Mouse (Mus musculus): ENCODE measurements around the gene Chrm1. TPM values are rescaled to one million over a fixed set of nuclear protein-coding genes. Genes with fewer than 3 reads are reported as not detected.

The Chrm1 gene
- total RNA-seq, 2 experiments from 2014 or later, result not detected

- no peak for ATAC-seq (replicated peaks; ENCODE audit: low FRiP score, low TSS enrichment, poor library complexity, severe bottlenecking)
Observed at GRCm38 (mm10) chr19:8681633-8682362, 18.2 kb downstream of the Chrm1 start.

- ATAC-seq (replicated peaks; ENCODE audit: low FRiP score, low TSS enrichment, poor library complexity, severe bottlenecking), result peak; percentile 69
Observed at GRCm38 (mm10) chr19:8682996-8683395, 19.4 kb downstream of the Chrm1 start.

- ATAC-seq (replicated peaks; ENCODE audit: low FRiP score, low TSS enrichment, poor library complexity, severe bottlenecking), result no peak
Observed at GRCm38 (mm10) chr19:8683627-8684026, 20.0 kb downstream of the Chrm1 start.

DNA sequence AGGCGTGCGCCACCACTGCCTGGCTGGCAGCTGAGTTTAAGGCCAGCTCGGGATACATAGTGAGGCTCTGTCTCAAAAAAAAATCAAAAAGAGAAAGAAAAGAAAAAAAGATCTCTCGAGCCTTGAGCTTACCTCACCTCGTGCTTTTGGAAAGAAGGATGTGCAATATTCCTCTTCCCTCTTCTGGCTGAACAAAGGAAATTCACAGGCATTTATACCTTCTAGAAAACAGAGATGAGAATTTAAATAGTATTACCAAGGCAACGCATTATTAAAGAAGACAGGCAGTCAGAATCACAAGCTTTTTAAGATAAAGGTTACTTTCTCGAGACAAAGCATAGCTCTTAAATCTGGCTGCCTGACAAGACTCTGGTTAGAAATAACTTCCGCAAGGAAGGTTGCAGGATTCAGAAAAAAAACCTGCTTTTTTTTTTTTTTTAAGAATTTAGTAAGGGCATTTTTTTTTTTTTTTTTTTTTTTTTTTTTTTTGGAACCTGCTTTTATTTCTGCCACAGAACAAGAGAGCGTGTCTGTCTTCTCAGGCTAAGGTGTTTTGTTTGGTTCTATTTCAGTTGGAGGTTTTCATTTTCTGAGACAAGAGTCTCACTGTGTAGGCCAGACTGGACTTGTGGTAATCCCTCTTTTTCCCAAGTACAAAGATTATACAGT lies 28.4 kb downstream of the Chrm1 start:
- ATAC-seq (replicated peaks; ENCODE audit: low FRiP score, low TSS enrichment, poor library complexity, severe bottlenecking), result no peak

DNA sequence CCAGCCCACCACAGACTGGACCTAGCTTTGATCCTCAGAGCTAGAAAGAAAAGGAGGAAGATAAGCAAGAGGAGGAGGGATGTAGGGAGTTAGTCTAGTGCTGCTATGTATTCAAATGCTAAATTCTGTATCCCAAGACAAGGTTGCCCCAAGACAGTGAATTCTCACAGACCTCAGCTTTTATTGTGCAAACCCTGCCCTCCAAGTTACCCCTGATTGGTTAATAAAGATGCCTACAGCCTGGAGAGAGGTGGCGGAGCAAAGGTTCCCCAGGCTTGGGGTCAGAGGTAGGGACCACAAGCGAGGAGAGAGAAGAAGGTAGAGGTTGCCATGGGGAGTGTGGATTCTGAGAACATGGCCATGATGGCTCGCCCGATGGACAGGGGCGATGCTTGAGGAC lies 29.2 kb downstream of the Chrm1 start:
- ATAC-seq (replicated peaks; ENCODE audit: low FRiP score, low TSS enrichment, poor library complexity, severe bottlenecking), result no peak

DNA sequence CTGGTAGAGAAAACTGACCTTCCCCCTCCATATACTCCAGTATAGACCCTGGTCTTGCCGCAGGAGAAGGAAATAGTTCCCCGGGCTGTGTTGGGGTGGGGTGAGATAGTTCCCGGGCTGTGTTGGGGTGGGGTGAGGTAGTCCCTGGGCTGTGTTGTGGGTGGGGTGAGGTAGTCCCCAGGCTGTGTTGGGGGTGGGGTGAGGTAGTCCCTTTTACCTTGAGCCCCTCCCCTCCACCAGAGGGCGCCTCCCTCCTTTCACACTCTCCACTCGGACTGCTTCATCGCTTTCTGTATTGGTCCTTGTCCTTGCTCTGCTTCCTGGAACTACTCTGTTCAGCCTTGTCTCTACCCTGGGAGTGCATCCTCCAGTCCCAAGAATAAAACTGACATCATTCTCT lies 31.7 kb downstream of the Chrm1 start:
- ATAC-seq (replicated peaks; ENCODE audit: low FRiP score, low TSS enrichment, poor library complexity, severe bottlenecking), result peak; percentile 82

DNA sequence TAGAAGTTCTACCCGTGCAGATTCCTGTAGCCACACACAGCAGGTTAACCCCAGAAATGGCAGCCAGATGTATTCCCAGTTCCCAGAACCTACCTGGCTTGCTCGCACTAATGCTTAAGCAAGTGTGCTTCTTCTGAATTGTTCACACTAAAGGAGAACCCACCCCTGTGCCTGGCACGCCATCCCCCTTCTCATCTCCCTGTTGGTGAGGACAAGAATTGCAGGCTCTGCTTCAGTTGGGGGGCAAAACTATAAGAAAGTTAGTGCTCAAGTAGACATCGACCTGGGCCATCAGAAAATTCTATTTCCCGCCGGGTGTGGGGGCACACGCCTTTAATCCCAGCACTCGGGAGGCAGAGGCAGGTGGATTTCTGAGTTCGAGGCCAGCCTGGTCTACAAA lies 36.1 kb downstream of the Chrm1 start:
- no peak for ATAC-seq (replicated peaks; ENCODE audit: low FRiP score, low TSS enrichment, poor library complexity, severe bottlenecking)

DNA sequence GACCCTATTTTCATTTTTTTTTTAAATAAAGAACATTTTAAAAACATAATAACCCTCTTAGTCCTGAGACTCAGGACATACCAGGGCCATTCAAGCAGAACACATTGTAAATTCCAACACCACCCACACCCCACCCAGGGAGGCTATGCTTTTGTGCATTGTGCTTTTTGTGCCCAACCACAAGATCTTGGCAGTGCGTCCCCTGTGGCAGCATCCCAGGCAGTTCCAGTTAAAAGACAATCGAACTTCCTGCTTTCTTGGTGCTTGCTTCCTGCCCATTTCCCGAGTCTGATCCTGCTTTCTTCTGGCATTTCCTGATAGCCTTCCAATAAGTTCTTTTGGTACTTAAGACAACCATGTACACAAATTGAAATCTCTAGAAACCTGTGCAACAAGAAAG lies 38.9 kb downstream of the Chrm1 start:
- no peak for ATAC-seq (replicated peaks; ENCODE audit: low FRiP score, low TSS enrichment, poor library complexity, severe bottlenecking)

GRCm38 (mm10) chr19:8703571-8703970 lies 40.0 kb downstream of the Chrm1 start:
- no peak for ATAC-seq (replicated peaks; ENCODE audit: low FRiP score, low TSS enrichment, poor library complexity, severe bottlenecking)

DNA sequence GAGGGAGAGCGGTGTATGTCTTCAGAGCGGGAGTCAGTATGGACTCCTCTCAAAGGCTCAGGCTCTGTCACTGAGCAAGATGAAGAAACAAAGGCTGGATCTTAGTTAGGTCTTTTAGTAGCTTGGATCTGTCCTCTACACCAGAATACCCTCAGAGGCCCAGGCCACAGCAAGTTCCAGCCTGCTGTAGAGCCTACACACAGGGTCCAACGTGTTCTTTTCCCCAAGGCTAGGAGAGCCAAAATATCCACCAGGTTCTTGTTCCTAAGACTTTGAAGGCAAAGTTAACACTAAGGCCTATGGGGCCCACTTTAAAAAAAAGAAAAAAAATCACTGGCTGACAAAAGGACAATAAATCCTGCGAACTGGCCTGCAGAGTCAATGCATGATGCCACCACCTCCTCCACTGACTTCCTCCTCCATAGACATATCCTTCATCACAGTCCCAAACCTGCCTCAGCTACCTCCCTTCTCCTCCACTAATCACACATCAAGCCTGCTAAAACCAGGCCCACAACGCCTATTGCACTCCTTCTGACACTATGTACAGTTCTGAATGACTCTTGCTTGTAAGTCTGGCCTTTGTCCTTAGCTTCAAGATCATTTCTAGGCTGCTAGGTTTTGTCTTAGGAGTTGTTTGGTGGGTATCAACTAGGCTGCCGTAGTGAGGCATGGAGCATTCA lies 41.6 kb downstream of the Chrm1 start:
- ATAC-seq (replicated peaks; ENCODE audit: low FRiP score, low TSS enrichment, poor library complexity, severe bottlenecking), result no peak

- ATAC-seq (replicated peaks; ENCODE audit: low FRiP score, low TSS enrichment, poor library complexity, severe bottlenecking), result no peak
Observed at GRCm38 (mm10) chr19:8706132-8706667, 42.6 kb downstream of the Chrm1 start.

DNA sequence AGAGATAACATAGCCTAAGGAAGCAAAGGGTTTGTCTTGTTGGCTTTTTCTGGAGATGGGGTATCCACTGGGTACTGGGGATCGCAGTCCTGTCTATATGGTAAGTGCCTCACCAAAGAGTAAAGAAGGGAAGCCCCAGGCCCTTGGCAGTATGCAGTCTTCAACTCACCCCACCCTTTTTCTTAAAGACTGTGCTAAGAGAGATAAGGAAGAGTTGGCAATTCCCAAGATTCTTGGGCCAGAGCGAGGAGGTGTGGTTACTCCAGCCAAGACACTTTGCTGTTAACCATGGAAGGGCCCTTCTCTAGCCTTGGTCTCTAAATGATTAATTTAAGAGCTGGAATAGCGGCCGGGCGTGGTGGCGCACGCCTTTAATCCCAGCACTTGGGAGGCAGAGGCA lies 43.3 kb downstream of the Chrm1 start:
- no peak for ATAC-seq (replicated peaks; ENCODE audit: low FRiP score, low TSS enrichment, poor library complexity, severe bottlenecking)

GRCm38 (mm10) chr19:8708954-8709353 lies 45.4 kb downstream of the Chrm1 start:
- ATAC-seq (replicated peaks; ENCODE audit: low FRiP score, low TSS enrichment, poor library complexity, severe bottlenecking), result no peak

GRCm38 (mm10) chr19:8710057-8710456 lies 46.5 kb downstream of the Chrm1 start:
- ATAC-seq (replicated peaks; ENCODE audit: low FRiP score, low TSS enrichment, poor library complexity, severe bottlenecking), result no peak

GRCm38 (mm10) chr19:8711506-8711905 lies 47.9 kb downstream of the Chrm1 start:
- ATAC-seq (replicated peaks; ENCODE audit: low FRiP score, low TSS enrichment, poor library complexity, severe bottlenecking), result no peak

DNA sequence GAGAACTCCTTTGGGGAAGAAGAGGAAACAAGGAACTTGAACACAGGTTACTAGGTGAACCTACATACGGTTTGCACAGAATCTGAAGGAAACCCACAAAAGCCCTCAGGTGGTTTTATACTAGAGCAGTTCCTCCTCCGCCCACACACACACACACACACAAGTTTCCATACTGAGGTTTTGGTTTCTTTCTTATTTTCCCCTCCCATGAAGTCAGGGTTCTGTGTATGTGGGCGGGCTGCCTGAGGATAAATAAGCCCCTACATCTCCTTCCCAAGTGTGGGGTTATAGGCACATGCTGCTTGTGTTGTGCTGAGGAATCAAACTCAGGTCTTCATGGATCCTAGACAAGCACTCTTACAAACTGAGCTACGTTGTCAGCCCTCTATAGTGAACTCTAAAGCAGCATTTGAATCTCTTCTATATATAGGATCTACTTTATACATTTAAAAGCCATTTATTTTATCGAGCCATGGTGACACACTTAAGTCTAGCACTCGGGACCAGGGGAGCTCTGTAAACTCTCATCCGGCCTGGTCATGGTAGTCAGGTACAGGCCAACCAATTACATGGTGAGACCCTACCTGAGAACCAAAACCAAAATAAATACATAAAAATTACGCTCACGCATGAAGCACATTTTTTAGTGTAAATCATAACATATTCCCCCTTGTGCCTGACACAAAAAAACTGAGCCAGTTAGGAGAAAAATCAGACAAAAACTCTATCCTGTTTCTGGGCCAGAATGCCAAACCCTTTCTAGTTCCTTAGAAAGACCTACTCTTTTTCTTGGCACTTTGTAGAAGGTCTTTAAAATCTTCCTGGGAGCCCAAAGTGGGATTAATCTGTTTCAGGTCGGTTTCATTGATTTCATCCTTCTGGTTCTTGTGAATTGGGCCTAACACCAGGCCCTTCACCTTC lies 48.6 kb downstream of the Chrm1 start:
- ATAC-seq (replicated peaks; ENCODE audit: low FRiP score, low TSS enrichment, poor library complexity, severe bottlenecking), result no peak

GRCm38 (mm10) chr19:8712870-8713305 lies 49.3 kb downstream of the Chrm1 start:
- peak; percentile 53 for ATAC-seq (replicated peaks; ENCODE audit: low FRiP score, low TSS enrichment, poor library complexity, severe bottlenecking)

- ATAC-seq (replicated peaks; ENCODE audit: low FRiP score, low TSS enrichment, poor library complexity, severe bottlenecking), result peak; percentile 74
Observed at GRCm38 (mm10) chr19:8713306-8713996, 49.9 kb downstream of the Chrm1 start.

Data from megakaryocyte-erythroid progenitor cell, adult 5-6 weeks (primary cell).